Mouse (Mus musculus) monocyte, adult 5-6 weeks (primary cell): ENCODE results near the gene Gm9573. TPM values are rescaled to one million over a fixed set of nuclear protein-coding genes. Genes with fewer than 3 reads are reported as not detected.

Experiments
- ATAC-seq: fragments of 153-309, 156-312 bp; replicated peaks from 2 replicates; pipeline ENCODE4 v1.8.0; 2017; ENCODE audit warnings: mild to moderate bottlenecking; ENCODE audit not compliant: low TSS enrichment, insufficient number of reproducible peaks, severe bottlenecking, poor library complexity, low FRiP score
- total RNA-seq: library from RNA; stranded (forward); fragments of 200-1000, 200-491, 200-594 nt; gene quantifications from 3 replicates; pipeline ENCODE4 v1.2.3, GENCODE M21; 2017

The Gm9573 gene
- total RNA-seq, 1 experiment from 2014 or later = not detected

DNA sequence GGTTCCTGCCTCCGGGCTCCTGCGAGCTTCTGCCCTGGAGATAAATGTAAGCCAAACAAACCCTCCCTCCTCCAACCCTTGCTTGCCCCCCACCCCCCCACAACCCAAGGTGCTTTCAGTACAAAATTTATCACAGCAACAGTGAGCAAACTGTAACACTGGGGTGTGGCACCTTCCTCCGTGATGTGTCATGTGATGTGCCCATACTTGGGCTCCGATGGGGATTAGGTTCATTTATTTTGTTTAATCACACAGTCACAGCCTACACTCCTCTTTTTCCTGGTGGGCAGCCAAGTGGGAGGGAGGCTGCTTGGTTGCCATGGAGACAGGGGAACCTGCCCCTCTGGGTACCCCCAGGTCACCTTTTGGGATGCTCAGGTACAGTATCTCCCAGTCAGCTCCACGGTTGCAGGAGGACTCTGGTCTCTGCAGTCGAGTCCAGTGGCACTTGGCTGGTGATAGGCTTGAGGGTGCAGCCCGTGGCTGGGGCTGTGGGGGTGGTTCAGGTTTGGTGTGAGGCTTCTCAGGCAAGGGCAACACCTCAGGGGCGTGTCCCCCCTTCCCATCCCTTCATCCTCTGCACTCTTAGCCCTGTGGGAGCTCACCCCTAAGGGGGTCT is 24.6 kb downstream of the Gm9573 start:
- ATAC-seq = no peak

DNA sequence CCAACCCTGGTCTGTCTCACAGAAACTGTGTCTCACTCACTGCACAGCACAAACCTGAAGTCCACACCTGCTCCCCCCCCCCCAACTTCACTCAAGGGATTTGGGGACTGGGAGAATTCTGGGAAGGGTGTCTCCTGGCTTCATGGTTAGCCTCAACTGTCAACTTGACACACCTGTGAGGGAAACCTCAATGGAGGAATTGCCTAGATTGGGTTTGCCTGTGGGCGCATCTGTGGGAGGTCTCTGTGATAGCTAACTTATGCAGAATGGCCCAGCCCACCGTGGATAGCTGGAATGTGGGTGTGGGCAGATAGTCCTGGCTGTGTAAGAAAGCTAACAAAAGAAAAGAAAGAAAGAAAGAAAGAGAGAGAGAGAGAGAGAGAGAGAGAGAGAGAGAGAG is 25.2 kb downstream of the Gm9573 start, which contains the start of gene Sfta2:
Sfta2 (plus strand) TSS at position 301 of the 400 bp plus-strand sequence.
- ATAC-seq = no peak

DNA sequence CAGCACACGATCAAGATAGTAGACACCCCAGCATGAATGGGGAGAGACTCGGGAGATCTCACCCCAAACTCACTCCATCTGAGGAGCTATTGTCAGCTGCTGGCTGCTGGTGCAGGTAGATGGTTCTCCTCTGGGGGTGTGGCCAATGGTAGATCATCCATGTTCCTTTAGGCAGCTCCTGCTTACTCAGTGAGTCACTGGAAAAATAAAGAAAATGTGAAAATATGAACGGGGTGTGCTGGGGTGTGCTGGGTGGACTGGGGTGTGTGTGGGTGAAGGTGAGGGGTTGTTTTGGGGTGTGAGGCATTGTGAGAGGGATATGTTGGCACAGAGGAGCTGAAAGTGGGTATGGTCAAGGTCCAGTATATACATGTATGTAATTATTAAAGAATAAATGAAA is 29.0 kb downstream of the Gm9573 start:
- ATAC-seq = no peak

- ATAC-seq = no peak
Observed at GRCm38 (mm10) chr17:35594456-35594855, 32.0 kb downstream of the Gm9573 start.

DNA sequence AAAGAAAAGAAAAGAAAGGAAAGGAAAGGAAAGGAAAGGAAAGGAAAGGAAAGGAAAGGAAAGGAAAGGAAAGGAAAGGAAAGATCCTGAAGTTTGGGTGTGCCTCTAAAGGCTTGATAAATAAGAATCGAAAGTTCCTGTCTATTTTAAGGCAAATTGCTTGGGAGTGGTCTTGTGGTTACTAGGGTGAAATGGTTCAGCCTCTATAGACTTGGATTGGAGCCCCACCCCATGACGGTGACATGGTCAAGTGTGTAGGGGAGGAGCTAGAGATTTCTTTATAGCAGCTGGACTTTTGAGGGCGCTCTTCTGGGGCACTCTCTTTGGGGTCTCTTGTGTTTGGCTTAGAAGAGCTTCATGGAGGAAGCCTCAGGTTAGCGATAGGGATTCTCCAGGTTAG is 32.7 kb downstream of the Gm9573 start:
- no peak for ATAC-seq

DNA sequence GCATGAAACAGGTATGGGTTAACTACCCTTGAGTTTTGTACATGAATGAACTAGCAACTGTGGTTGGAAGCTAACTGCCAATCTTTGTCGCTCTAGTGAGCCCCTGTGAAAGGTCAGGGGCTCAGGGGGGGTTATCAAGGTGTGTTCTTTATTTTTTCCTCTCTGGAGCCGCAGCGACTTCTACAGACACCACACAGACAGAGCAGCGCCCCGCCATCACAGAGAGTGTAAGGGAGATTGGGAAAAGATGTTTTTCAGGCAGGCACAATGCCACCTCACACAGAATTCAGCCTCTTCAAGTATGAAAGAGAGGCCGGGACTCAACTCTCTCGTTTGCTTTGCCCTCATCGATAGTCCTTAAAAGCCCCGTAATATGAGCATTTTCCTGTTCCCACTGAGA is 34.3 kb downstream of the Gm9573 start:
- ATAC-seq = no peak

DNA sequence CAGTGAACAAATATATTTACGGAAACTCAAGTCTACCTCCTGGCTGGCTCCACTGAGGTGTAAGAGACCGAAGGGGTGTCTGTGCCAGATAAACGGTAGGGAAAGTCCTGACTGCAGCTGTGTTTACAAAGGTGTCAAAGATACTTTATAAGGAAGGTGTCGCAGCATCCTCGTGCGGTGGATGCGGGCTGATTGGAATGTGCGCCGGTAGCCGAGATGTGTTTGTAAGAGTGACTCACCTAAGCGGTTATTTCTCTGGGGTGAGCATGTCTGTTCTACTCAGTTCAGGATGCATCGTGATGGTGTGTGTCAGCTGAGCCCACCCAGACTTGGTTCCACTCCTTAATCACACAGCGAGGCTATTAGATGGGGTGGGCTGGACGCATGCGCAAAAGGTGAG is 34.7 kb downstream of the Gm9573 start:
- no peak for ATAC-seq

GRCm38 (mm10) chr17:35591219-35591578 is 35.2 kb downstream of the Gm9573 start:
- no peak for ATAC-seq

DNA sequence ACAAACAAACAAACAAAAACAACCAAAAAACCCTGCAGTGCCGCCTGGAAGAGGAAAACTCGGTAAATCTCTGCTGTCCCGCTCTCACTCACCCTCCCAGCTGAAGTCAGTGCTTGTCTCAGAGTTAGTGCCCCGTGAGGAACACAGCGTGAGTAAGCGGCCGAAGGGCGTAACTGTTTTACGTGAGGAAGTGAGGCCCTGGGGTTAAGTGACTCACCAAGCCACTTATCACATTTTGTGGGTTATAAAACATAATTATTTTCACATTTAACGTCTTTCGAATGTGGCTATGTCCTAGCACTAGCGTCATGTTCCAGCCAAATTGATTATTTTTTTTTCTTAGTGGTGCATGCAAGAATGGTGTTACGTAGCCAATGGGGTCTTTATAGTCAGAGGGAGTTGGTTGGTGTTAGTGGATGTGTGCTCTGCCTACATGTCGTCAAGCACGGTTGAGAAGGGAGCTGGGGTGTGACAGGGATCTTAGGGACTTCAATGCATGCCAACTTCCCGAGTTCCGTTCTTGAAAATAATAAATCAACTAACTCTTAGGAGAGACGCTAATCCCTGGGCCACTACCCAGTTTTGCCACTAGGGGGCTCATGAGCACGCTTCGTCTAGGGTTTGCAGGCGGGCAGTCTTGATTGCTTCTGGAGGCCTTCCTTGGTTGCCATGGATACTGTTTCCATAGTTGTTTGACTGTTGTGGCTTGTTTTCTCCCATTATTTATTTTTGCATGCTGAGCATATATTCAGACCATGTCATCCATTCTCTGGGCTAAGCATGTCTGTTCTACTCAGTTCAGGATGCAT is 35.8 kb downstream of the Gm9573 start:
- ATAC-seq = peak; percentile 89

DNA sequence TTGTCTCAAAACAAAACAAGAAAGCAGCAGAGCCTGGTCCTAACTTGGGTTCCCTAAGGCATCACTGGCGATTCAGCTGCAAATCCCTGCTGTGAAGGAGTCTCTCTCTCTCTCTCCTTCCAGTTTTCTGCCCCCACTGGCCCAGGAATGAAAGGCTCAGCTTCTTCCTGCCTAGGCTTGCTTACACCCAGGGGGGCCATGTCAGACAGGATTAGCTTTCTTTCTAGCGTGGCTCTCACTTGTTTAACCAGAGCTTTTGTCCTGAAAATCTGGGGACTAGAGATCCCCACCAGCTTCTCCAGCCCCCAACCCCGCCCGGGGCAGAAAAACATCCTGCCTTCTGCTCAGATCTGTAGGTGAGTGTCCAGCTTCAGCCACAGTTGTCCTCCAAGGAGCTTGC is 38.0 kb downstream of the Gm9573 start:
- ATAC-seq = no peak

DNA sequence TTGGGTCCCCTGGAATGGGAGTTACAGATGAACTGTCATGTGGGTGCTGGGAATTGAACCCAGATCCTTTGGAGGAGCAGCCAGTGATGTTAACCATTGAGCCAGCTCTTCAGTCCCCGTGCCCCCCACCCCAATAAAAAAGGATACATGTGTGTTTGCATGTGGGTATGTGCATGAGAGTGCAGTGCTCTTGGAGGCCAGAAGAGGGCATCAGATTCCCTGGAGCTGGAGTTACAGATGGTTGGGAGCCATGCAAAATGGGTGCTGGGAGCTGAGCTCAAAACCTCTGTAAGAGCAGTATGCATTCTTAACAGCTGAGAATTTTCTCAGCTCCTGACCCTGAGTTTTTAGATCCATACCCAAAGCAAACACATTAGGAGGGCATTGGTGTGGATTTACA is 39.1 kb downstream of the Gm9573 start:
- ATAC-seq = no peak

- peak; percentile 75; the same call in 1 of the 2 replicates for ATAC-seq
Observed at GRCm38 (mm10) chr17:35584330-35584937, 42.0 kb downstream of the Gm9573 start.

DNA sequence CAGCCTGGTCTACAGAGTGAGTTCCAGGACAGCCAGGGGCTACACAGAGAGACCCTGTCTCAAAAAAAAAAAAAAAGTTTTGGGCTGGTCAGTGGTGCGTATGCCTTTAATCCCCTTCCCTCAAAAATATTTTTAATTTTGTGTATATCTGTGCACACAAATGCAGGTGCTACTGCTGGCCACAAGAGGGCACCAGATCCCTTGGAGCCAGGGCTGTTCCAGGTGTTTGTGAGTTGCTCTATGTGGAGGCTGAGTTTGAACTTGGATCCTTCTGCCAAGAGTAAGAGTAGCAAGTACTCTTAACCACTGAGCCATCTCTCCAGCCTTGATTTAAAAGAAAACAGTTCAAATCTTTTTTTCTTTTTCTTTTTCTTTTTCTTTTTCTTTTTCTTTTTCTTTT is 43.5 kb downstream of the Gm9573 start:
- ATAC-seq = no peak

DNA sequence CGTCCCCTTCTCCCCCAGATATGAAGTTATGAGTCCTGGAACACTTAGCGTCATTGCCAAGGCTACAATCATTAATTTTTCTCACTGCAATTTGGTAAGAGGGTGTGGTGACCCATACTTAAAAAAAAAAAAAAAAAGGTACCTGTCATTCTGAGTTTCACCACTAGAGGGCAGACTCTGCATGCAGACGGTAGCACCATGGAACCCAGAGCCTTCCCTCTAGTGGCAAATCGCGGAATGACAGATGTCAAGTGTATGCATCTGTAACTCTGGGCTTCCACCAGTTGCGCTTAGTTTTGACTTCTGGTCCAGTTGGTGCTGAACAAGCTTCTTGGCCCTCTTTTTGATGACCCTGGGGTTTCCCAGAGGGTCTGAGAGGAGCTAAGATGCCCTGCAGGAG is 48.2 kb downstream of the Gm9573 start:
- peak; percentile 83 for ATAC-seq

DNA sequence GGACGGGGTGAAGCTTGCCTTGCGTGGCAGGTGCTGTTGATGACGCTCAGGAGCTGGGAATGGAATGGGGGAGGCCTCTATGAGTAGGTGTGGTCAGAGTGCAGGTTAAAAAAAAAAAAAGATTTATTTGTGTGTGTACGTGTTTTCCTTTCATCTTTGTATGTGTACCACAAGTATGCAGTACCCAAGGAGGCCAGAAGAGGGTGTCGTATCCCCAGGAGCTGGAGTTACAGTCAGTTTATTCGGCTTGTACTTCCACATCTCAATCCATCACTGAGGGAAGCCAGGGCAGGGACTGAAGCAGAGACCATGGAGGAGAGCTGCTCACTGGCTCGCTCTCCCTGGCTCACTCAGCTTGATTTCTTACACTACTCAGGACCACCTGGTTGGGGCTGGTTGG is 55.0 kb downstream of the Gm9573 start:
- ATAC-seq = no peak

DNA sequence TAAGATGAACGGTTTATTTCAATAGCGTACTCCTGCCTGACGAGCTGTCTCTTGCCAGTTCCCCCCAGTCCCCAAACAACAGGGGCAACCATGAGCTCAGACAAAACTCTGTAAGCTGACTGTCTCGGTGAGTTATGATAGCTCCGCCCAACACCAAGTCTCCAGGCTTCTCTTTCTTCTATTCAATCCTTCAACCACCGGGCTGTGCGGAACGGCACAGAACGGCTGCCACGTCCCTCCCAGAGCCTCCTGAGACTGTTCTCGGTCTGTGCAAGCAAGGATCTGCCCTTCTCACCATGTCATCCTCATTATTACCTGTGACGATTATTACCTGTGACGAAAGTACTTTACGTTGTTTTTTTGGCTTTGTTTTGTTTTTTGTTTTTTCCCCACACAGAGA is 55.6 kb downstream of the Gm9573 start:
- no peak for ATAC-seq

- ATAC-seq = no peak
Observed at GRCm38 (mm10) chr17:35569091-35569944, 57.1 kb downstream of the Gm9573 start.
